Comparison of ENCODE assay signal across 8 mouse cellular contexts in genomic region chr1:66863741-66864495, GRCm38 (mm10). TPM values are rescaled to one million over a fixed set of nuclear protein-coding genes. Genes with fewer than 3 reads are reported as not detected.
DNase-seq lines count a peak whose midpoint lies in the region; ATAC-seq and TF ChIP-seq lines count a peak whose summit lies in the region.

No protein-coding gene starts in this region.

- H3K27ac ChIP-seq in hindbrain, embryonic 15.5 days (replicated peaks) = no peak overlapping the region
- peak overlapping the region; percentile 99 for H3K27ac ChIP-seq in lung, postnatal 0 days (ENCODE audit: low read length)

- no peaks in the 10 kb centered on the region for H3K9me3 ChIP-seq in hindbrain, embryonic 15.5 days
- H3K9me3 ChIP-seq in lung, postnatal 0 days (ENCODE audit: low read length) = no peaks in the 10 kb centered on the region

- H3K9ac ChIP-seq in hindbrain, embryonic 15.5 days = no peak overlapping the region
- no peak overlapping the region for H3K9ac ChIP-seq in lung, postnatal 0 days (replicated peaks; ENCODE audit: low read depth)

- TF ChIP-seq CTCF in lung, postnatal 0 days (IDR thresholded peaks at IDR 0.05) = no peak

- peak; percentile 8 for DNase-seq in kidney, adult 18-20 months
- no peak for DNase-seq in kidney, adult 11 months
- peak; percentile 11 for DNase-seq in c-Kit-positive CD71-positive TER-119-positive erythroid progenitor cells, embryonic 14.5 days (ENCODE audit: low spot score)
- DNase-seq in lung, postnatal 0 days (ENCODE audit: low spot score) = peak; percentile 61
- no peak for DNase-seq in spleen, postnatal 14 days (ENCODE audit: low spot score in 2 of 2)
- no peak for DNase-seq in right cerebral cortex, postnatal 4 days
- no peak for DNase-seq in adrenal gland, adult 8-10 months

- no peak for TF ChIP-seq EP300 in lung, postnatal 0 days (IDR thresholded peaks at IDR 0.05)

- H3K27me3 ChIP-seq in hindbrain, embryonic 15.5 days = no peaks in the 10 kb centered on the region
- no peaks in the 10 kb centered on the region for H3K27me3 ChIP-seq in lung, postnatal 0 days (replicated peaks; ENCODE audit: insufficient read depth, low read length)

- whole genome bisulfite sequencing in hindbrain, embryonic 15.5 days = 15% methylated on average over 9 of the region's 9 CpGs
- WGBS in lung, postnatal 0 days = 4% methylated on average over 9 of the region's 9 CpGs

- peak overlapping the region; percentile 54 for H3K4me3 ChIP-seq in hindbrain, embryonic 15.5 days
- H3K4me3 ChIP-seq in lung, postnatal 0 days (ENCODE audit: low read depth, low read length) = peak overlapping the region; percentile 95

- no peak for ATAC-seq in hindbrain, embryonic 15.5 days (ENCODE audit: low FRiP score, low read depth)
- ATAC-seq in lung, postnatal 0 days = no peak

- H3K4me1 ChIP-seq in hindbrain, embryonic 15.5 days (replicated peaks) = peaks cover 12% of the 10 kb centered on the region
- peaks cover 5% of the 10 kb centered on the region; the same call in 1 of the 2 replicates for H3K4me1 ChIP-seq in lung, postnatal 0 days (ENCODE audit: insufficient read depth, low read depth, low read length)

- peak overlapping the region; percentile 62 for H3K4me2 ChIP-seq in hindbrain, embryonic 15.5 days
- H3K4me2 ChIP-seq in lung, postnatal 0 days (replicated peaks; ENCODE audit: low read depth, low read length) = peak overlapping the region; percentile 53

- no peaks in the 10 kb centered on the region for H3K36me3 ChIP-seq in hindbrain, embryonic 15.5 days
- no peaks in the 10 kb centered on the region for H3K36me3 ChIP-seq in lung, postnatal 0 days (ENCODE audit: insufficient read depth, low read length)

RNA-seq across cellular contexts. Expression of gene Acadl, which starts 0.8 kb away (rescaled TPM):
- 58.0 and 58.8 TPM in 2 replicates for polyA plus RNA-seq in hindbrain, embryonic 15.5 days (2015; fragmentation: Nextera tagmentation; extraction: Ambion mirVana)
- 217 and 230 TPM in 2 replicates for polyA plus RNA-seq in lung, postnatal 0 days (2015; fragmentation: Nextera tagmentation; extraction: Ambion mirVana)
- 100 to 1,000 TPM; 240 to 411 (median 326) TPM for total RNA-seq in adrenal gland, adult 8-10 months (2022)

RNA-seq across cellular contexts. Expression of gene Kansl1l, which starts 46.6 kb away (rescaled TPM):
- 12.5 and 15.2 TPM in 2 replicates for polyA plus RNA-seq in hindbrain, embryonic 15.5 days (2015; fragmentation: Nextera tagmentation; extraction: Ambion mirVana)
- 11.2 and 13.1 TPM in 2 replicates for polyA plus RNA-seq in lung, postnatal 0 days (2015; fragmentation: Nextera tagmentation; extraction: Ambion mirVana)
- total RNA-seq in adrenal gland, adult 8-10 months (2022) = 10 to 100 TPM; 15.2 to 28.9 (median 21.7) TPM

Comparison
In these comparisons a context has a peak if more than half of its experiments do, and no peak if none do; other contexts are left out.
1. DNase-seq: peak in kidney, adult 18-20 months (single experiment), c-Kit-positive CD71-positive TER-119-positive erythroid progenitor cells, embryonic 14.5 days (single experiment) and lung, postnatal 0 days (single experiment); none in kidney, adult 11 months (single experiment), spleen, postnatal 14 days (0 of 2), right cerebral cortex, postnatal 4 days (single experiment) and adrenal gland, adult 8-10 months (single experiment).